Mouse (Mus musculus) ES-Bruce4 (cell line): ENCODE data around the gene Gm11564.
"Not testable (repeated sequence)": the region's sequence is repeated elsewhere in the genome, so short reads cannot be mapped to it uniquely, and the experiment has no call there.

ENCODE experiments used
- CTCF ChIP-seq: IDR thresholded peaks from one replicate; pipeline ENCODE4 v1.8.1; 2011; ENCODE audit warnings: low read depth, low read length
- EP300 ChIP-seq: IDR thresholded peaks from 2 replicates; pipeline ENCODE4 v1.6.1; 2011; ENCODE audit warnings: low read depth, low read length; ENCODE audit not compliant: insufficient read depth

- TF ChIP-seq CTCF, EP300: not testable (repeated sequence)
Measured at GRCm38 (mm10) chr11:99864176-99864575, 48.7 kb upstream of the Gm11564 start, which contains the start of gene Gm11559.
